Mouse (Mus musculus): ENCODE data around the gene Ppara. TPM values are rescaled to one million over a fixed set of nuclear protein-coding genes. Genes with fewer than 3 reads are reported as not detected.

Gene Ppara
- total and polyA plus RNA-seq, 3 experiments, result 0.27 to 0.78 TPM; not detected in 1

DNA sequence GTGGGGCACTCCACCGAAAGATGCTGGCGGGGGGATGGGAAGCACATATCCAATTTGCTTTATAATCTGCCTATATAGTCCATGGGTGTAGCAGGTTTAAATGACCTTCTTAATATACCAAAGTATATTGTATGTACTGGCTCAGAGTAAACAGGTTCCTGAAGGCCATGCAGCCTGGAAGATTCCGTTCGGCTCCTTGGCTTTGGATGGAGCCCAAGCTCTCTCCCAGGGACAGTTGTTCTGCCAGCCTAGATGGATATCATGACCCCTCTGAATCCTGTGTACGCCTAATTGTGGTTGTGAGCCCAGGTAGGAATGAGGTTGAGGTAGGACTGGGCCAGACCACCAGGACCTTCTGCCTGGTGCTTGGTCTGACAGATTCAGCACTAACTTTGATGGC, 43.9 kb upstream of the Ppara start:
- no peaks in the 10 kb centered on the region for H3K9me3 ChIP-seq (replicated peaks; ENCODE audit: insufficient read depth, low read length)
- no peak for TF ChIP-seq POLR2A (IDR thresholded peaks at IDR 0.05; ENCODE audit: control insufficient read depth in 1 of 2, insufficient read depth in 1 of 2, low read depth in 1 of 2, low read length in 2 of 2, poor library complexity in 1 of 2)
- no peak for TF ChIP-seq TBP (IDR thresholded peaks at IDR 0.05; ENCODE audit: low read depth, low read length)
- no peak for TF ChIP-seq CHD2 (IDR thresholded peaks at IDR 0.05; ENCODE audit: low read length)
- no peak for TF ChIP-seq MAFK (IDR thresholded peaks at IDR 0.05; ENCODE audit: borderline replicate concordance, low read depth, low read length)
- no peak for TF ChIP-seq POLR2AphosphoS2 (IDR thresholded peaks at IDR 0.05; ENCODE audit: low read length)
- TF ChIP-seq MYB (IDR thresholded peaks at IDR 0.05; ENCODE audit: low read depth, low read length), result no peak
- TF ChIP-seq NELFE (IDR thresholded peaks at IDR 0.05; ENCODE audit: low read depth, low read length), result no peak
- no peak for TF ChIP-seq POLR2AphosphoS5 (IDR thresholded peaks at IDR 0.05; ENCODE audit: borderline replicate concordance, low read depth, low read length)
- no peak for TF ChIP-seq ZKSCAN1 (IDR thresholded peaks at IDR 0.05; ENCODE audit: low read depth, low read length)
- TF ChIP-seq MAX (IDR thresholded peaks at IDR 0.05; ENCODE audit: low read length), result no peak
- TF ChIP-seq MYC (IDR thresholded peaks at IDR 0.05; ENCODE audit: low read depth, low read length), result no peak
- TF ChIP-seq RAD21 (IDR thresholded peaks at IDR 0.05; ENCODE audit: low read depth, low read length), result no peak
- TF ChIP-seq ZNF384 (IDR thresholded peaks at IDR 0.05; ENCODE audit: low read depth, low read length), result no peak
- TF ChIP-seq UBTF (IDR thresholded peaks at IDR 0.05; ENCODE audit: borderline replicate concordance, insufficient read depth, low read depth, low read length), result no peak
- no peak for TF ChIP-seq EP300 (IDR thresholded peaks at IDR 0.05; ENCODE audit: low read depth in 1 of 2, low read length in 2 of 2)
- TF ChIP-seq MXI1 (IDR thresholded peaks at IDR 0.05; ENCODE audit: low read depth, low read length), result no peak
- no peak for TF ChIP-seq BHLHE40 (IDR thresholded peaks at IDR 0.05; ENCODE audit: borderline replicate concordance, low read depth, low read length)
- H3K4me1 ChIP-seq (ENCODE audit: control insufficient read depth in 1 of 2, insufficient read depth in 2 of 2, low read length in 2 of 2), result no peaks in the 10 kb centered on the region
- H3K36me3 ChIP-seq (ENCODE audit: control insufficient read depth in 1 of 2, insufficient read depth in 2 of 2, low read length in 2 of 2), result peaks cover 0 to 6% of the 10 kb centered on the region in 2 experiments; a peak in 2 of 4 replicates
- no peaks in the 10 kb centered on the region for H3K27me3 ChIP-seq (ENCODE audit: control insufficient read depth in 1 of 2, insufficient read depth in 2 of 2, low read length in 2 of 2)
- H3K79me2 ChIP-seq (ENCODE audit: control insufficient read depth, insufficient read depth, low read length, poor library complexity), result no peaks in the 10 kb centered on the region
- no peak overlapping the region for H3K4me3 ChIP-seq (ENCODE audit: control insufficient read depth in 1 of 2, insufficient read depth in 1 of 2, low read depth in 2 of 2, low read length in 2 of 2)
- DNase-seq (ENCODE audit: low read depth, low spot score), result no peak
- H3K9ac ChIP-seq (ENCODE audit: control insufficient read depth, low read depth, low read length, poor library complexity, severe bottlenecking), result no peak overlapping the region
- H3K27ac ChIP-seq (ENCODE audit: control insufficient read depth, low read depth, low read length), result no peak overlapping the region

DNA sequence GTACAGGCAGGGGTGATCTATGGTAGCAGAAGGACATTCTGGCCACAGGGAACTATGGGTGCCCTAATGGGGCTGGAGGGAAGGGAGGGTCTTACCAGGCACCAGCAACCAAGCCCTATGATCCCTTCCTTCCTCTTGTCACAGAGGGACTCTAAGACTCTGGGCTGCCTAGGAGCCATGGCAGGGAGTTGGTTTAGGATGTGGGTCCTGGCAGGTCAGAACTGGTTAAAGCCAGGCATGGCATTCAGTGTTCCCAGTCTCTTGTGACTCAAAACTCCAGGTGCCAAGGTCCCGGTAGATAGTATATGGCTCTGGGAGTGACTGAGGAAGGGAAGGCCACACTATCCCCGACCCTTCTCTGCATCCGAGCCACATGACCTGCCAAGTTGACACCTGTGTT, 41.7 kb upstream of the Ppara start:
- TF ChIP-seq SIN3A (IDR thresholded peaks at IDR 0.05; ENCODE audit: low read length), result no peak
- TF ChIP-seq E2F4 (IDR thresholded peaks at IDR 0.05; ENCODE audit: borderline replicate concordance, low read depth, low read length), result no peak
- no peak for TF ChIP-seq RAD21 (IDR thresholded peaks at IDR 0.05; ENCODE audit: low read depth, low read length)
- no peak for TF ChIP-seq MAZ (IDR thresholded peaks at IDR 0.05; ENCODE audit: low read depth, low read length)
- no peaks in the 10 kb centered on the region for H3K4me1 ChIP-seq (ENCODE audit: control insufficient read depth in 1 of 2, insufficient read depth in 2 of 2, low read length in 2 of 2)
- H3K27me3 ChIP-seq (ENCODE audit: control insufficient read depth in 1 of 2, insufficient read depth in 2 of 2, low read length in 2 of 2), result no peaks in the 10 kb centered on the region
- H3K9ac ChIP-seq (ENCODE audit: control insufficient read depth, low read depth, low read length, poor library complexity, severe bottlenecking), result no peak overlapping the region
- no peaks in the 10 kb centered on the region for H3K79me2 ChIP-seq (ENCODE audit: control insufficient read depth, insufficient read depth, low read length, poor library complexity)
- H3K27ac ChIP-seq (ENCODE audit: control insufficient read depth, low read depth, low read length), result no peak overlapping the region
- H3K9me3 ChIP-seq (replicated peaks; ENCODE audit: insufficient read depth, low read length), result no peaks in the 10 kb centered on the region
- DNase-seq (ENCODE audit: low read depth, low spot score), result no peak
- peaks cover 4 to 10% of the 10 kb centered on the region in 2 experiments for H3K36me3 ChIP-seq (ENCODE audit: control insufficient read depth in 1 of 2, insufficient read depth in 2 of 2, low read length in 2 of 2)
- H3K4me3 ChIP-seq (ENCODE audit: control insufficient read depth in 1 of 2, insufficient read depth in 1 of 2, low read depth in 2 of 2, low read length in 2 of 2), result no peak overlapping the region

Measured in MEL (cell line).